ENCODE assay signal across 7 mouse cellular contexts in genomic region chr19:54045931-54046683, GRCm38 (mm10). TPM values are rescaled to one million over a fixed set of nuclear protein-coding genes. Genes with fewer than 3 reads are reported as not detected.
DNase-seq lines count a peak whose midpoint lies in the region; ATAC-seq and TF ChIP-seq lines count a peak whose summit lies in the region.

No protein-coding gene starts in this region.

- DNase-seq in brain, embryonic 14.5 days (ENCODE audit: low read depth): peak; percentile 34
- DNase-seq in kidney, postnatal 4 days: peak; percentile 47 to 56
- DNase-seq in urinary bladder, postnatal 14 days (ENCODE audit: low spot score): no peak

- H3K27me3 ChIP-seq in megakaryocyte, embryonic 14.5 days (replicated peaks): peaks cover 89% of the 10 kb centered on the region
- peaks cover 55% of the 10 kb centered on the region for H3K27me3 ChIP-seq in myocyte (ENCODE audit: control insufficient read depth, insufficient read depth, insufficient read length)

- no peaks in the 10 kb centered on the region for H3K9me3 ChIP-seq in megakaryocyte, embryonic 14.5 days

- peak overlapping the region; percentile 93 for H3K4me3 ChIP-seq in megakaryocyte, embryonic 14.5 days (replicated peaks)
- no peak overlapping the region for H3K4me3 ChIP-seq in myocyte

- no peak for TF ChIP-seq POLR2A in brain, embryonic 14.5 days (IDR thresholded peaks at IDR 0.05; ENCODE audit: borderline replicate concordance, extremely low read depth, insufficient read depth, insufficient read length, poor library complexity, severe bottlenecking)
- no peak for TF ChIP-seq POLR2A in myocyte (IDR thresholded peaks at IDR 0.05; ENCODE audit: insufficient read length, low read depth)

- peak overlapping the region; percentile 71 for H3K4me2 ChIP-seq in myocyte (ENCODE audit: low read depth)

- no peaks in the 10 kb centered on the region for H3K36me3 ChIP-seq in megakaryocyte, embryonic 14.5 days (replicated peaks; ENCODE audit: low read length)
- no peaks in the 10 kb centered on the region for H3K36me3 ChIP-seq in myocyte (ENCODE audit: control insufficient read depth, insufficient read depth)

- peaks cover 71% of the 10 kb centered on the region for H3K4me1 ChIP-seq in megakaryocyte, embryonic 14.5 days

- H3K79me2 ChIP-seq in myocyte (ENCODE audit: control insufficient read depth, insufficient read depth): no peaks in the 10 kb centered on the region

- no peak overlapping the region for H3ac ChIP-seq in myocyte (ENCODE audit: control insufficient read depth, insufficient read length)

- no peak for TF ChIP-seq CTCF in brain, embryonic 14.5 days (IDR thresholded peaks at IDR 0.05; ENCODE audit: borderline replicate concordance, extremely low read depth, insufficient read depth, insufficient read length)

- no peak for ATAC-seq in megakaryocyte, adult 5-6 weeks (ENCODE audit: poor library complexity, severe bottlenecking)
- 0 out of 2 replicates have a peak, but pooled peaks have one; percentile 7 for ATAC-seq in granulocyte monocyte progenitor cell, adult 5-6 weeks (replicated peaks; ENCODE audit: poor library complexity, severe bottlenecking)

TF ChIP-seq in myocyte, 11 proteins besides CTCF, POLR2A, EP300 and RAD21:
- TF ChIP-seq SRF (IDR thresholded peaks at IDR 0.05; ENCODE audit: control insufficient read depth, insufficient read length, low read depth): no peak
- TF ChIP-seq E2F4 (IDR thresholded peaks at IDR 0.05; ENCODE audit: insufficient read depth): no peak
- TF ChIP-seq REST (IDR thresholded peaks at IDR 0.05; ENCODE audit: insufficient read depth, insufficient read length): no peak
- TF ChIP-seq MAX (IDR thresholded peaks at IDR 0.05; ENCODE audit: low read depth): no peak
- TF ChIP-seq CEBPB (IDR thresholded peaks at IDR 0.05; ENCODE audit: insufficient read depth, poor library complexity, severe bottlenecking): no peak

RNA-seq across cellular contexts. Expression of gene Adra2a, which starts 2.2 kb away (rescaled TPM):
- polyA plus RNA-seq in megakaryocyte, embryonic 14.5 days (2012; ENCODE audit: insufficient read depth, low replicate concordance): 4.3 TPM in 2 replicates
- total RNA-seq in megakaryocyte, adult 5-6 weeks (2015): not detected in 2 replicates
- total RNA-seq in megakaryocyte, adult 5-6 weeks (2017): not detected in 2 replicates
- polyA plus RNA-seq in brain, embryonic 14.5 days (2012; rRNA removed): 11.4 and 19.0 TPM in 2 replicates
- not detected in 2 replicates for total RNA-seq in granulocyte monocyte progenitor cell, adult 5-6 weeks (2014; fragmentation: Nextera tagmentation)
- 0.05 TPM in 1 of 2 replicates, not detected in the other for total RNA-seq in granulocyte monocyte progenitor cell, adult 5-6 weeks (2017)
- polyA plus RNA-seq in myocyte (2012; fragmentation: generic; extraction: Trizol): 0.20 TPM
